Mouse (Mus musculus) hindbrain, embryonic 15.5 days (tissue): Measurements from ENCODE around the gene Loxl1. TPM values are rescaled to one million over a fixed set of nuclear protein-coding genes. Genes with fewer than 3 reads are reported as not detected.
"Not testable (repeated sequence)": the region's sequence is repeated elsewhere in the genome, so short reads cannot be mapped to it uniquely, and the experiment has no call there.

Experiments
- ATAC-seq: fragments of 200-750 bp; cut with Nextera tagmentation; 2 replicates; pipeline ENCODE4 v1.8.0; 2017; ENCODE audit warnings: low read depth, moderate number of reproducible peaks, moderate TSS enrichment; ENCODE audit not compliant: low FRiP score
- H3K27ac ChIP-seq: fragments of 300-500 bp; sonication (generic); replicated peaks from 2 replicates; pipeline ENCODE4 v1.5.1; 2015; ENCODE audit warnings: mild to moderate bottlenecking, inconsistent platforms
- H3K27me3 ChIP-seq: fragments of 300-500 bp; sonication (generic); 2 replicates; pipeline ENCODE4 v1.6.1; 2015; ENCODE audit warnings: control low read depth, inconsistent platforms
- H3K36me3 ChIP-seq: fragments of 300-500 bp; sonication (generic); 2 replicates; pipeline ENCODE4 v1.6.1; 2015; ENCODE audit warnings: control low read depth, inconsistent platforms
- H3K4me1 ChIP-seq: fragments of 300-500 bp; sonication (generic); replicated peaks from 2 replicates; pipeline ENCODE4 v1.6.1; 2015; ENCODE audit warnings: control low read depth, inconsistent platforms
- H3K4me2 ChIP-seq: fragments of 300-500 bp; sonication (generic); 2 replicates; pipeline ENCODE4 v1.6.1; 2015; ENCODE audit warnings: moderate library complexity, mild to moderate bottlenecking, inconsistent platforms
- H3K4me3 ChIP-seq: fragments of 300-500 bp; sonication (generic); 2 replicates; pipeline ENCODE4 v1.5.1; 2015; ENCODE audit warnings: mild to moderate bottlenecking, inconsistent platforms
- H3K9ac ChIP-seq: fragments of 300-500 bp; sonication (generic); 2 replicates; pipeline ENCODE4 v1.6.1; 2015; ENCODE audit warnings: inconsistent platforms
- H3K9me3 ChIP-seq: fragments of 300-500 bp; sonication (generic); 2 replicates; pipeline ENCODE4 v1.6.1; 2016; ENCODE audit warnings: control low read depth, inconsistent platforms
- WGBS: fragments of 180-500 bp; shearing (Covaris S2); methylation state at CpG from one replicate; pipeline ENCODE4 v1.1.7; 2015; 5-methylcytosine and 5-hydroxymethylcytosine counted together
- polyA plus RNA-seq: library from polyadenylated mRNA; unstranded; fragments of >200 nt; fragmentation: Nextera tagmentation; extraction: Ambion mirVana; gene quantifications from 2 replicates; pipeline ENCODE4 v1.2.1, GENCODE M21; 2015

Gene Loxl1
- polyA plus RNA-seq, 1 experiment from 2014 or later, result 10.7 TPM

DNA sequence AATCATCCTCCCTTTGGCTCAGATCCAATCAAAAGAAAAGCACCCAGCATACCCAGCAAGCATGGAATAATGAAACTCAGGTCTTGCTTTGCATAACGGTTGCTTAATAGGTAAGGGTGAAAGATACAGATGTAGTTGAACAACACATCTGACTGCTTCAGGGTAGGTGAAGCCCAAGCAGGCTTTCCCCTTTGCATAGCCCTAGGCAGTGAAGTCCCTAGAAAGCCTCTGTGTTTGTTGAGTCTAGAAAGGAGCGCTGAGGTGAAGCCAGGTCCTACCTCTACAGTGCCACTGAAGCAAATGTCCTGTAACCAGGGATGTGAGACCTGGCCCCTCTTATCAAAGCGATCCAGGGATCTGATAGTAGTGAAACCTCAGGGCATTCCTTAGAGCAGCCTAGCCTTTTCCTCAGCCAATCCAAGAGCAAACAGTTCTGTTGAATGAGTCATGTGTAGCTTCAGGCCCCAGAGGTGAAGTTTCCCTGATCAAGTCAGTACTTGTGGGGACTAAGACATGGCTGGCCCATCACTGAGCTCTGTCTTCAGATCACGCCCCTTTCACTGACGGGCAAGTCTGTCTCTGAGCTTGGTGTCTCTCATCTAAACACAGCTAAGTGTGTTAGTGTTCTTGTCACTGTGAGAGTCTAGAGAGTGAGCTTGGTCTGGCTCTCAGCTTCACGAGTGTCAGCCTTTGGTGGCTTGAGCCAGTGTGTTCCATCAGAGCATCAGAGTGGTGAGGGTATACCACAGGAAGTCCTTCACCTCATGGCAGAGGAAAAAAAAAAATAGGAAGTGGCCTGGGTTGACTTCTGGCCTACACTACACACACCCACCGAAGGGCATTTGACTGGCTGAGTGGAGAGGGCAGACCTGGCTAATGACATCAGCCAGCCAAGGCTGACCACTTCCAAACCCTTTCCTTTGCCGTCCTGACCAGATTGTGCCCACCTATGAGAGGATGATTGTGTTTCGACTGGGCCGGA lies 57.0 kb downstream of the Loxl1 start:
- no peak for ATAC-seq
- no peak overlapping the region for H3K4me3 ChIP-seq
- H3K36me3 ChIP-seq, result peaks cover 29% of the 10 kb centered on the region
- H3K27ac ChIP-seq, result no peak overlapping the region
- no peak overlapping the region for H3K9ac ChIP-seq
- H3K9me3 ChIP-seq, result no peaks in the 10 kb centered on the region
- 91% methylated on average over 10 of the region's 10 CpGs for WGBS
- peaks cover 15% of the 10 kb centered on the region for H3K4me1 ChIP-seq
- no peak overlapping the region for H3K4me2 ChIP-seq
- H3K27me3 ChIP-seq, result no peaks in the 10 kb centered on the region

DNA sequence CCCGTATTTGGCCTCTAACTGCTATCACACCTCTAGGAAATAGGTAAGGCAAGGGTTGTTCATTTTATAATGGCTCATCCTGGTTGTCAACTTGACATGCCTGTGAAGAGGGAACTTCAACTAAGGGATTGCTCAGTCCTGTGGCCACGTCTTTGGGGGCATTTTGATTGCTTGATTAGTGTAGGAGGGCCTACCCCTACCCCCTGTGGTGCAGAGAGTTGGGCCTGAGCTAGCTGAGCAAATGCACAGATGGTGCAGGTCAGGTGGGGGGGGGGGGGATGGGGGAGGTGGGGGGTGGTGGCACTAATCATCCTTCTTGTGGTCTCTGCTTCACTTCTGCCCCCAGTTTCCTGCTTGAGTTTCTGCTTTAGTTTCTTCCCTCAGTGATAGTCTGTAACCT lies 57.9 kb downstream of the Loxl1 start:
- 53% methylated on average over 2 of the region's 2 CpGs for WGBS
- Histone ChIP-seq H3K4me1 (peaks cover 17% of the 10 kb centered on the region), H3K36me3 (peaks cover 22% of the 10 kb centered on the region), H3K4me2 (no peak overlapping the region), H3K27me3 (no peaks in the 10 kb centered on the region), H3K27ac (no peak overlapping the region), H3K9me3 (no peaks in the 10 kb centered on the region), H3K4me3 (no peak overlapping the region), H3K9ac (no peak overlapping the region)
- no peak for ATAC-seq

DNA sequence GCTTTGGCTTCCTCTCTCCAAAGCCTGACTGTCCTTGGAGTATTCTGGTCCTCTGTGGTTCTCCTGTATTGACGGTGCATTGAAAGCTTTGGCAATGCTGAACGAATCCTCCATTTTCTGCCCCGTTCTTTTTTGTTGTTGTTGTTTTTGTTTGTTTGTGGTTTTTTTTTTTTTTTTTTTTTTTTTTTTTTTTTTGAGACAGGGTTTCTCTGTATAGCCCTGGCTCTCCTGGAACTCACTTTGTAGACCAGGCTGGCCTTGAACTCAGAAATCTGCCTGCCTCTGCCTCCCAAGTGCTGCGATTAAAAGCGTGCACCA lies 59.2 kb downstream of the Loxl1 start:
- H3K27ac ChIP-seq, result peak overlapping the region; percentile 79
- H3K9ac ChIP-seq, result peak overlapping the region; percentile 84
- H3K36me3 ChIP-seq, result peaks cover 12% of the 10 kb centered on the region
- peaks cover 28% of the 10 kb centered on the region for H3K4me1 ChIP-seq
- WGBS, result 69% methylated on average over 5 of the region's 5 CpGs
- ATAC-seq, H3K9me3 ChIP-seq, H3K27me3 ChIP-seq: not testable (repeated sequence)
- peak overlapping the region; percentile 86 for H3K4me3 ChIP-seq
- peak overlapping the region; percentile 61 for H3K4me2 ChIP-seq

DNA sequence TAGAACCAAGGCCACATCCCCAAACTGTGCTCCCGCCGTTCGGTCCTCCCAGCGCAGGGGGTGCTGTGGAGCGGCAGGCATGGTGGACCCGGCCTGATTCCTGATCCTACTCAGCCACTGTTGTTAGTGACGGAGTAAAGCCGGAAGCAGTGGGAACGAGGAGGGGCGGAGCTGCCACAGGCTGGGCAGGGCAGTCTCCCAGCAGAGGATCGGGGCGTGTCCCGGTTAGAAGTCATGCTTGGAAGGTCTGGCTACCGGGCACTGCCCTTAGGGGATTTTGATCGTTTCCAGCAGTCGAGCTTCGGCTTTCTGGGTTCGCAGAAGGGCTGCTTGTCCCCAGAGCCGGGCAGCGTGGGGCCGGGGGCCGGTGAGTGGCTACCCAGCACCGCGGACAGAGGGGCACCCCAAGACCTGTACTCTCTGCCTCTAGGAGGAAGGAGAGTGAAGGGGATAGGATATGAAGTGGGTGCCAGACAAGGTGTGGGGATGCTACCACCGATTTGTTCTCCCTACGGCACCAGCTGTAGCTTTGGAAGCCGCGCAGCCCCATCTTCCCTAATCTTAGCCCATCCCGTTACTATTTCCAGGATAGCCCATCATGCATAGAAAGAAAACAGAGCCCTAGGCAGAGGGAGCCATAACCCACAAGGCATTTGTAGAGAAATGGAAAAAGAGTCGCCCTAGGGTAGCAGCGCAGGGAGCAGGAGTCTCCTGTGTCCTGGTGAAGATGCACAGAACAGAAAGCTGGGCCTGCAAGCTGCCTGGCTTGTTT lies 59.8 kb downstream of the Loxl1 start, which contains the start of gene Stoml1:
Gene Stoml1, plus strand, starts transcription at position 132 of the 772 bp plus-strand sequence.
- peak within 1 kb of the TSS; percentile 61 for H3K4me2 ChIP-seq
- H3K27me3 ChIP-seq, result no peaks in the 10 kb centered on the region

DNA sequence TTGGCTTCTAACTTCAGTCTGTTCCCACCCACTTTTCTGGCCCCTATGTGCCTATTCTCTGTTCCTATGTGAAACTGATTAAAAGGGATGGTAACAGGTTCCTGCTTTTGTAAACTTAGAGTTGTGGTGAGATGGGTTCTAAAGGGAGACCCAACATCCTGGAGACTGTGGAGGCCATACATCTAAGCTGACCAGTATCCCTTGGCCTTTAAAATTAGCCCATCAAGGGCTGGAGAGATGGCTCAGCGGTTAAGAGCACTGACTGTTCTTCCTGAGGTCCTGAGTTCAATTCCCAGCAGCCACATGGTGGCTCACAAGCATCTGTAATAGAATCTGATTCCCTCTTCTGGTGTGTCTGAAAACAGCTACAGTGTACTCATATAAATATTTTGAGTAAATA lies 62.3 kb downstream of the Loxl1 start:
- not testable (repeated sequence) for H3K27me3 ChIP-seq, H3K9me3 ChIP-seq, H3K4me2 ChIP-seq, H3K4me3 ChIP-seq, H3K27ac ChIP-seq, ATAC-seq, H3K36me3 ChIP-seq, H3K9ac ChIP-seq
- peaks cover 35% of the 10 kb centered on the region for H3K4me1 ChIP-seq
- WGBS, result 80% methylated on average over 1 of the region's 1 CpGs

More for the DNA sequence above, 59.8 kb downstream of the Loxl1 start, which contains the start of gene Stoml1:
- Histone ChIP-seq H3K4me3 (peak within 1 kb of the TSS; percentile 86), H3K9ac (peak within 1 kb of the TSS; percentile 84), H3K4me1 (peaks cover 28% of the 10 kb centered on the region), H3K36me3 (peaks cover 12% of the 10 kb centered on the region), H3K9me3 (no peaks in the 10 kb centered on the region), H3K27ac (peak within 1 kb of the TSS; percentile 79)
- peak; percentile 94 for ATAC-seq
- WGBS, result under 1% methylated on average over 31 of the region's 31 CpGs

DNA sequence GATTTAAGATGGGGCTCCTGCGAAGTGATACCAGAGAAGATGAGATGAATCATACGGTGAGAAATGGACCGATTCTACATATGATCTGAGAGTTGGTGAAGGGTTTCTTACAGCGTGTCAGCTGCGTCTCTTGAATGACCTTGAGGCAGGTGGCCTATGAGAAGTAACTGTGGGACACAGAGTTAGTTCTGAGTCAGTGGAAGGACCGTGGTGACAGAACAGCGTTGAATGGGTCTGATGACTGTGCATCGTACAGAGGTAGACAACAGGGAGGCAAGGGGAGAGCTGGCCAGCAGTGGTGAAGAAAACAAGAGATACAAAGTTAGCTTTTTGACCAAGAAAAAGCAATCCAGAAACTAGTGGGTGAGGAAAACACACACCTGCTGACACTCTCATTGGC lies 62.7 kb downstream of the Loxl1 start:
- Histone ChIP-seq H3K4me2 (peak overlapping the region; percentile 63), H3K9ac (no peak overlapping the region), H3K36me3 (no peaks in the 10 kb centered on the region), H3K4me3 (no peak overlapping the region), H3K9me3 (no peaks in the 10 kb centered on the region), H3K27me3 (no peaks in the 10 kb centered on the region), H3K4me1 (peaks cover 35% of the 10 kb centered on the region), H3K27ac (no peak overlapping the region; the same call in 1 of the 2 replicates)
- ATAC-seq, result no peak
- 78% methylated on average over 8 of the region's 8 CpGs for WGBS

DNA sequence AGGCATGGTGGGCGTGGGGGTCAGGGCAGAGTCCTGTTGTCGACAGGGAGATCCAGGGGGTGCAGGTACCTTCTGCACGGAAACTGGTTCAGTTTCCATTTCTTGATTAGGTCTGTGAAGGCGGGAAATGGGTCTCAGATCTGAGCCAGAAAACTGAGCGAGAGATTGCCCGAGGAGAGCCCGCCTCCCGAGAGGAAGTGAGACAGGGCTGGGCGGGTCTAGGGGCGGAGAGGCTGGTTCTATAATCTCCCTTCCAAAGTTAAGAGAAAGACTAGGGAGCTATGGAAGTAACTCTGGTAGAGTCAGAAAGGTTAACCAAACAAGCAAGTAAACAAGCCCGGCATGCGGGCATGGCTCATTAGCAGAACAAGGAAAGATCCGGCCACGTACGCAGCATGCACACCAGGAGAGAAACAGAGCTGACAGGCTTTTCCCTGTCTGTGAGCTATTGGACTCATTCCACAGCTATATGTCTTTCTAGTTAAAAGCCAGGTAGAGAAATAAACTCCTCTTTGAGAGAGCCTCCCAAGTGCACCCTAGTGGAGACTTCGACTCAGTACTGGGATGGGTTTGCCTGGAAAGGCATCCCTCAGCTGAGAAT lies 63.3 kb downstream of the Loxl1 start, which contains the start of gene Pml:
Gene Pml, minus strand, starts transcription at position 195 of the 601 bp plus-strand sequence.
- Histone ChIP-seq H3K4me1 (peaks cover 33% of the 10 kb centered on the region), H3K9me3 (no peaks in the 10 kb centered on the region), H3K9ac (peak within 1 kb of the TSS; percentile 40), H3K27ac (peak within 1 kb of the TSS; percentile 58), H3K4me3 (peak within 1 kb of the TSS; percentile 40), H3K4me2 (peak within 1 kb of the TSS; percentile 63), H3K27me3 (no peaks in the 10 kb centered on the region), H3K36me3 (no peaks in the 10 kb centered on the region)
- ATAC-seq, result no peak
- WGBS, result under 1% methylated on average over 16 of the region's 16 CpGs

DNA sequence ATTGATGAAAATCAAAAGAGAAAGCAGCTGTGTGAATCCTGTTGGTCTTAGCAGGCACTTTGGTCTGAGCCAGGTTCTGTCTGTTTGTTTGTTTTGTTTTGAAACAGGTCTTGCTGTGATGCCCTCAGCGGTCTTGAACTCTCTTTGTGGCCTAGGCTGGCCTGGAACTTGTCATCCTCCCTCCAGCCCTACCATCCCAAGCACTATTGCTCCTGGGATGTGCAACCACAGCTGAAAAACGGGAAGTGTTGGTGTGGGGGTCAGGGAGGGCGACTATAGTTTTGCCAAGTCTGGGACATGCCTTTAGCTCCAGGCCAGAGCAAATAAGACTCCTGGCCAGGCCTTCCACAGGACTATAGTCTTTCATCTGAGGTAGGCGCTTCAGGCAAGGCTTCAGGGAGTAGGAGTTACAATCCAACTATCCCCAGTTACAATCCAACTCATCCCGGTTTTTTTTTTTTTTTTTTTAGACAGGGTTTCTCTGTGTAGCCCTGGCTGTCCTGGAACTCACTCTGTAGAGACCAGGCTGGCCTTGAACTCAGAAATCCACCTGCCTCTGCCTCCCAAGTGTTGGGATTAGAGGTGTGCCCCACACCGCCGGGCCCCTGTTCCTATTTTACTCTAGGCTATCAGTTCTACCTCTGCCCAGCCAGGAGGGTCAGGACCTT lies 64.1 kb downstream of the Loxl1 start:
- WGBS, result 51% methylated on average over 7 of the region's 7 CpGs
- H3K27ac ChIP-seq, result no peak overlapping the region
- ATAC-seq, result no peak

DNA sequence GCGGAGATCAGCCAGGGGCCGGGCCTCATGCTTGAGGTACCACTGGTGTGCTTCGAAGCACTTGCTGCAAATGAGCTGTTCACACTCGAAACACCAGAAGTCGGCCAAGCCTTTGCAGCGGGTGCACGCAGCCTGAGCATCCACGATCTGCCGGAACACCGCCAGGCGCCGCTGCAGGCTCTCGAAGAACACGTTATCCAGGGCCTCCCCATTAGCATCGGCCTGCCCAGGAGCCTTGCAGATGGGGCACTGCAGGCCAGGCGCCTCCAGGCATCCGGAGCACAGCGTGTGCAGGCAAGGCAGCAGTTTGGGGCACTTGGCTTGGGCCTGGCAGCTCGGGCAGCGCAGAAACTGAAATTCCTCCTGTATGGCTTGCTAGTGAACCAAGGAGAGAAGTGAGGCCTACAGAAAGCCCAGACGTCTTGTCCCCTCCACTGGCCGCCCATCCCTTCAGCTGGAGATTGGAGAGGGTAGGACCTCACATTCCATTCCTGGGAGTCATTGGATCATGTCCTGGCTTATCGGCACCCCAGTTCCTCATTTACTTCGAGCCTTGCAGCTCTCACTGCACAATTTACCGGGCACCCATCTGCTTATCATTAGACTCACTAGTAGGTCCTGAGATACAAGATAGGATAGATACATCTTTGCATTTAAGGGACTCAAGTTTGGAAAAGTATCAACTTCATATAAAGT lies 65.8 kb downstream of the Loxl1 start:
- Histone ChIP-seq H3K36me3 (no peaks in the 10 kb centered on the region), H3K27me3 (no peaks in the 10 kb centered on the region), H3K27ac (no peak overlapping the region), H3K4me1 (peaks cover 24% of the 10 kb centered on the region), H3K9ac (peak overlapping the region; percentile 33), H3K4me2 (peak overlapping the region; percentile 41), H3K4me3 (no peak overlapping the region), H3K9me3 (no peaks in the 10 kb centered on the region)
- WGBS, result 17% methylated on average over 25 of the region's 25 CpGs
- ATAC-seq, result peak; percentile 74; the same call in 1 of the 2 replicates

More for the DNA sequence above, 64.1 kb downstream of the Loxl1 start:
- Histone ChIP-seq H3K4me3 (peak overlapping the region; percentile 40), H3K4me2 (peak overlapping the region; percentile 63), H3K9me3 (no peaks in the 10 kb centered on the region), H3K27me3 (no peaks in the 10 kb centered on the region), H3K36me3 (no peaks in the 10 kb centered on the region), H3K9ac (peak overlapping the region; percentile 40), H3K4me1 (peaks cover 25% of the 10 kb centered on the region)

DNA sequence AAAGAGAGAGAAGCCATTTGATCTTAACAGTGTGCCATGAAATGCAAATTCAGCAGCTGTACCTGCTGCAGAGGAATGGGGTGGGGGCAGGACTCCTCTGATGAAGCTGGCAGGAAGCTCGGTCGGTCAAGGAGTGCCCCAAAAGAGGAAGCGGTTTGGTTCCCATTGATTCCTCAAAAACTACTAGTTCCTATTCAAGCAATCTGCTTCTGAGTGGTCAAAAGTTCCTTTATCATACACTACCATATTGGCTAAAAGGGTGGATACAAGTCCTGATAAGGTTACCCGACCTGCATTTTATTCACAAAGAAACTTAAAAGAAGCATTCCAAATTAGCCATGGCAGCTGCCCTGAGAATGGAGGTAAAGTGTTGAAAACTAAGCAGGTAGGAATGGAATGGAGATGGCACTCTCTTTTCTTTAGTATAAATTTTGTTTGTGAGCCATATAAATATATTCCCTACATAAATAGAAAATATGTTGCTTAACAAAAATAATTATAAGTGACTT lies 66.8 kb downstream of the Loxl1 start:
- H3K9me3 ChIP-seq, result no peaks in the 10 kb centered on the region
- WGBS, result 72% methylated on average over 4 of the region's 4 CpGs
- H3K4me1 ChIP-seq, result peaks cover 32% of the 10 kb centered on the region
- no peaks in the 10 kb centered on the region for H3K36me3 ChIP-seq
- no peaks in the 10 kb centered on the region for H3K27me3 ChIP-seq
- H3K4me2 ChIP-seq, result no peak overlapping the region
- H3K9ac ChIP-seq, result no peak overlapping the region
- no peak for ATAC-seq
- H3K4me3 ChIP-seq, result no peak overlapping the region
- H3K27ac ChIP-seq, result no peak overlapping the region

DNA sequence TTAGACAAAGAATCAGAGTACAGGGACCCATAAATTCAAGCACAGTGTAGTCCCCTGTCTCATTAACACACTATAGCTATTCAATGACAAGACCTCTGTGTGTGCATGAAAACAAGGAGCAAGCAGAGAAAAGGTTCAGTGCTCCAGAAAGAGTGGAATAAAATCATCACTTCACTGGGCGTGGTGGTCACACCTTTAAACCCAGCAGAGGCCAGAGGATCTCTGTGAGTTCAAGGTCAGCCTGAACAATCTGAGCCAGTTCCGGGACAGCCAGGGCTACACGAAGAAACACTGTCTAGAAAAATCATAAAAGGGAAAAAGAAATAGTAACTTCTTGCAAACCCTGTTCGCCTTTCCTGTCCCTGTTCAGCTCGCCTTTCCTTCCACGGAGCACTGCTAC lies 69.3 kb downstream of the Loxl1 start:
- H3K36me3 ChIP-seq, result no peaks in the 10 kb centered on the region
- no peak overlapping the region for H3K27ac ChIP-seq
- 92% methylated on average over 6 of the region's 6 CpGs for WGBS
- no peak overlapping the region for H3K9ac ChIP-seq
- ATAC-seq, result no peak
- no peak overlapping the region for H3K4me2 ChIP-seq
- no peaks in the 10 kb centered on the region for H3K27me3 ChIP-seq
- H3K9me3 ChIP-seq, result no peaks in the 10 kb centered on the region
- H3K4me3 ChIP-seq, result no peak overlapping the region
- H3K4me1 ChIP-seq, result peaks cover 21% of the 10 kb centered on the region
